Comparison of ENCODE assay signal across 7 mouse cellular contexts in genomic region chr7:6155031-6155872, GRCm38 (mm10). TPM values are rescaled to one million over a fixed set of nuclear protein-coding genes. Genes with fewer than 3 reads are reported as not detected.
DNase-seq lines count a peak whose midpoint lies in the region; ATAC-seq and TF ChIP-seq lines count a peak whose summit lies in the region.

No protein-coding gene starts in this region.

- TF ChIP-seq CTCF in small intestine, adult 2 months (IDR thresholded peaks at IDR 0.05; ENCODE audit: extremely low read depth, insufficient read length, insufficient replicate concordance, low read depth, low read length): no peak

- no peaks in the 10 kb centered on the region for H3K36me3 ChIP-seq in intestine, embryonic 14.5 days (ENCODE audit: control insufficient read depth, insufficient read depth, low read length)
- H3K36me3 ChIP-seq in midbrain, embryonic 11.5 days (ENCODE audit: control insufficient read depth, insufficient read depth, low read length): no peaks in the 10 kb centered on the region
- H3K36me3 ChIP-seq in small intestine, adult 2 months (ENCODE audit: control insufficient read depth, insufficient read depth, low read length): peaks cover 2% of the 10 kb centered on the region; the same call in 1 of the 2 replicates

- intact Hi-C loops in gastrocnemius, postnatal 14 days (cut with DNase I; ENCODE audit: low total_unique reads): no loop called here
- intact Hi-C loops in left cerebral cortex, postnatal 4 days (cut with DNase I): no loop called here

- no peak for TF ChIP-seq POLR2A in small intestine, adult 2 months (IDR thresholded peaks at IDR 0.05; ENCODE audit: low read depth, low read length)

- peak overlapping the region; percentile 74 for H3K4me2 ChIP-seq in intestine, embryonic 14.5 days (ENCODE audit: low read length)
- peak overlapping the region; percentile 89 for H3K4me2 ChIP-seq in midbrain, embryonic 11.5 days

- ATAC-seq in intestine, embryonic 14.5 days (replicated peaks; ENCODE audit: low FRiP score, low TSS enrichment, low read depth): peak; percentile 76
- peak; percentile 75 for ATAC-seq in midbrain, embryonic 11.5 days (ENCODE audit: low FRiP score)

- peak overlapping the region; percentile 82 for H3K27ac ChIP-seq in intestine, embryonic 14.5 days (ENCODE audit: low read depth)
- H3K27ac ChIP-seq in midbrain, embryonic 11.5 days (ENCODE audit: low read depth, low read length): peak overlapping the region; percentile 82
- H3K27ac ChIP-seq in small intestine, adult 2 months (ENCODE audit: insufficient read depth, low read depth, low read length): peak overlapping the region; percentile 98

- no peaks in the 10 kb centered on the region for H3K27me3 ChIP-seq in intestine, embryonic 14.5 days (replicated peaks; ENCODE audit: control insufficient read depth, insufficient read depth, low read length)
- no peaks in the 10 kb centered on the region for H3K27me3 ChIP-seq in midbrain, embryonic 11.5 days (ENCODE audit: control insufficient read depth, insufficient read depth, low read length)
- H3K27me3 ChIP-seq in small intestine, adult 2 months (ENCODE audit: control insufficient read depth, insufficient read depth, low read length): no peaks in the 10 kb centered on the region

- peaks cover 13% of the 10 kb centered on the region; the same call in 1 of the 2 replicates for H3K4me1 ChIP-seq in intestine, embryonic 14.5 days (replicated peaks; ENCODE audit: control insufficient read depth, insufficient read depth, low read length)
- peaks cover 13% of the 10 kb centered on the region for H3K4me1 ChIP-seq in midbrain, embryonic 11.5 days (ENCODE audit: control insufficient read depth, insufficient read depth, low read length)
- peaks cover 36% of the 10 kb centered on the region; the same call in 1 of the 2 replicates for H3K4me1 ChIP-seq in small intestine, adult 2 months (ENCODE audit: control insufficient read depth, insufficient read depth, insufficient read length, low read length)

- peak overlapping the region; percentile 82 for H3K4me3 ChIP-seq in intestine, embryonic 14.5 days (ENCODE audit: low read depth, low read length)
- H3K4me3 ChIP-seq in midbrain, embryonic 11.5 days (ENCODE audit: low read depth, low read length): peak overlapping the region; percentile 80
- H3K4me3 ChIP-seq in small intestine, adult 2 months (ENCODE audit: low read depth, low read length): peak overlapping the region; percentile 93

- H3K9me3 ChIP-seq in intestine, embryonic 14.5 days (ENCODE audit: control insufficient read depth, low read length): no peaks in the 10 kb centered on the region
- no peaks in the 10 kb centered on the region for H3K9me3 ChIP-seq in midbrain, embryonic 11.5 days (ENCODE audit: control insufficient read depth, low read length)

- DNase-seq in adrenal gland, adult 2 months: peak; percentile 94
- DNase-seq in embryo, embryonic 10 days (ENCODE audit: low spot score): peak; percentile 85
- peak; percentile 87 for DNase-seq in gastrocnemius, postnatal 14 days
- DNase-seq in intestine, embryonic 14.5 days (ENCODE audit: low spot score): peak; percentile 94
- peak; percentile 90 for DNase-seq in left cerebral cortex, postnatal 4 days
- DNase-seq in midbrain, embryonic 11.5 days (ENCODE audit: low spot score, missing footprints): peak; percentile 98

- WGBS in intestine, embryonic 14.5 days: under 1% methylated on average over 80 of the region's 85 CpGs
- under 1% methylated on average over 67 of the region's 85 CpGs for WGBS in midbrain, embryonic 11.5 days
- WGBS in small intestine, adult 2 months: 1% methylated on average over 60 of the region's 85 CpGs

- peak overlapping the region; percentile 94 for H3K9ac ChIP-seq in intestine, embryonic 14.5 days (ENCODE audit: low read length)
- peak overlapping the region; percentile 90 for H3K9ac ChIP-seq in midbrain, embryonic 11.5 days (ENCODE audit: low read length)

RNA-seq across cellular contexts. Expression of gene Zfp787, which starts 0.5 kb away (rescaled TPM):
- total RNA-seq in adrenal gland, adult 2 months (2021): 10 to 100 TPM; 41.8 to 41.9 TPM
- polyA plus RNA-seq in adrenal gland, adult 2 months (2012; rRNA removed): 73.8 and 87.1 TPM in 2 replicates
- 10 to 100 TPM; 32.0 to 32.6 TPM for total RNA-seq in gastrocnemius, postnatal 14 days (2021)
- polyA plus RNA-seq in intestine, embryonic 14.5 days (2014; fragmentation: Nextera tagmentation; extraction: Ambion mirVana): 14.2 and 14.6 TPM in 2 replicates
- 10 to 100 TPM; 35.1 to 36.1 TPM for total RNA-seq in left cerebral cortex, postnatal 4 days (2021)
- polyA plus RNA-seq in midbrain, embryonic 11.5 days (2014; fragmentation: Nextera tagmentation; extraction: Ambion mirVana): 13.5 and 14.7 TPM in 2 replicates
- polyA plus RNA-seq in small intestine, adult 2 months (2012; rRNA removed): 32.3 and 62.7 TPM in 2 replicates

RNA-seq across cellular contexts. Expression of gene Zfp444, which starts 16.8 kb away (rescaled TPM):
- 10 to 100 TPM; 22.5 to 31.1 TPM for total RNA-seq in adrenal gland, adult 2 months (2021)
- polyA plus RNA-seq in adrenal gland, adult 2 months (2012; rRNA removed): 50.7 and 61.8 TPM in 2 replicates
- 1 to 10 TPM; 6.0 to 6.1 TPM for total RNA-seq in gastrocnemius, postnatal 14 days (2021)
- 49.9 and 54.0 TPM in 2 replicates for polyA plus RNA-seq in intestine, embryonic 14.5 days (2014; fragmentation: Nextera tagmentation; extraction: Ambion mirVana)
- 10 to 100 TPM; 66.3 to 68.0 TPM for total RNA-seq in left cerebral cortex, postnatal 4 days (2021)
- 69.4 and 72.2 TPM in 2 replicates for polyA plus RNA-seq in midbrain, embryonic 11.5 days (2014; fragmentation: Nextera tagmentation; extraction: Ambion mirVana)
- 12.7 and 33.9 TPM in 2 replicates for polyA plus RNA-seq in small intestine, adult 2 months (2012; rRNA removed)

RNA-seq across cellular contexts. Expression of gene Galp, which starts 41.6 kb away (rescaled TPM):
- total RNA-seq in adrenal gland, adult 2 months (2021): not detected
- polyA plus RNA-seq in adrenal gland, adult 2 months (2012; rRNA removed): not detected in 2 replicates
- total RNA-seq in gastrocnemius, postnatal 14 days (2021): not detected
- not detected in 2 replicates for polyA plus RNA-seq in intestine, embryonic 14.5 days (2014; fragmentation: Nextera tagmentation; extraction: Ambion mirVana)
- not detected for total RNA-seq in left cerebral cortex, postnatal 4 days (2021)
- not detected in 2 replicates for polyA plus RNA-seq in midbrain, embryonic 11.5 days (2014; fragmentation: Nextera tagmentation; extraction: Ambion mirVana)
- polyA plus RNA-seq in small intestine, adult 2 months (2012; rRNA removed): not detected in 2 replicates

Comparison
In these comparisons a context has a peak if more than half of its experiments do, and no peak if none do; other contexts are left out.
1. Peak in every context shown above with its lines: DNase-seq, ATAC-seq, H3K4me3 ChIP-seq and H3K27ac ChIP-seq.